ENCODE assay signal across 8 mouse cellular contexts in genomic region chr10:121689591-121690314, GRCm38 (mm10). TPM values are rescaled to one million over a fixed set of nuclear protein-coding genes. Genes with fewer than 3 reads are reported as not detected.
A peak's percentile ranks its signal among the peaks of the same experiment; 100 is the strongest.
DNase-seq lines count a peak whose midpoint lies in the region; ATAC-seq lines count a peak whose summit lies in the region.

No protein-coding gene starts in this region.

- H3K9ac ChIP-seq in embryonic facial prominence, embryonic 13.5 days = no peak overlapping the region
- no peak overlapping the region for H3K9ac ChIP-seq in midbrain, embryonic 14.5 days (replicated peaks; ENCODE audit: low read length)

- peaks cover 18% of the 10 kb centered on the region; the same call in 1 of the 2 replicates for H3K4me1 ChIP-seq in embryonic facial prominence, embryonic 13.5 days
- H3K4me1 ChIP-seq in limb, embryonic 10.5 days = peaks cover 22% of the 10 kb centered on the region
- H3K4me1 ChIP-seq in midbrain, embryonic 14.5 days (ENCODE audit: control insufficient read depth, insufficient read depth, low read length) = no peaks in the 10 kb centered on the region

- peak overlapping the region; percentile 7; the same call in 1 of the 2 replicates for H3K4me2 ChIP-seq in embryonic facial prominence, embryonic 13.5 days
- H3K4me2 ChIP-seq in midbrain, embryonic 14.5 days (ENCODE audit: low read length) = no peak overlapping the region

- H3K36me3 ChIP-seq in embryonic facial prominence, embryonic 13.5 days = no peaks in the 10 kb centered on the region
- H3K36me3 ChIP-seq in limb, embryonic 10.5 days = no peaks in the 10 kb centered on the region
- no peaks in the 10 kb centered on the region for H3K36me3 ChIP-seq in midbrain, embryonic 14.5 days (ENCODE audit: control insufficient read depth, insufficient read depth, low read length)
- no peaks in the 10 kb centered on the region for H3K36me3 ChIP-seq in splenic B cell, adult 2 months (ENCODE audit: control insufficient read depth, insufficient read depth, low read length, poor library complexity, severe bottlenecking)

- ATAC-seq in embryonic facial prominence, embryonic 13.5 days (ENCODE audit: insufficient number of reproducible peaks, insufficient read depth, low FRiP score, low TSS enrichment, low read depth) = no peak
- ATAC-seq in midbrain, embryonic 14.5 days (ENCODE audit: low FRiP score, low TSS enrichment) = peak; percentile 75

- H3K27ac ChIP-seq in embryonic facial prominence, embryonic 13.5 days = no peak overlapping the region
- no peak overlapping the region for H3K27ac ChIP-seq in limb, embryonic 10.5 days
- no peak overlapping the region for H3K27ac ChIP-seq in midbrain, embryonic 14.5 days (replicated peaks; ENCODE audit: low read depth, low read length)

- H3K9me3 ChIP-seq in embryonic facial prominence, embryonic 13.5 days = no peaks in the 10 kb centered on the region
- H3K9me3 ChIP-seq in limb, embryonic 10.5 days (replicated peaks) = no peaks in the 10 kb centered on the region
- no peaks in the 10 kb centered on the region for H3K9me3 ChIP-seq in midbrain, embryonic 14.5 days (ENCODE audit: control insufficient read depth, low read length)

- peak; percentile 63 for DNase-seq in A20 (ENCODE audit: low read depth, low spot score)
- DNase-seq in adrenal gland, postnatal 25 days = peak; percentile 54
- peak; percentile 65 for DNase-seq in heart, adult 8-10 months (ENCODE audit: low spot score)
- peak; percentile 64 to 79 for DNase-seq in kidney, adult 8-10 months
- peak; percentile 77 for DNase-seq in limb, embryonic 10.5 days (ENCODE audit: low spot score)
- peak; percentile 87 for DNase-seq in midbrain, embryonic 14.5 days
- DNase-seq in splenic B cell, adult 2 months (ENCODE audit: low read depth, low spot score) = peak; percentile 43

- WGBS in embryonic facial prominence, embryonic 13.5 days = 19% methylated on average over 15 of the region's 15 CpGs
- 22% methylated on average over 15 of the region's 15 CpGs for WGBS in limb, embryonic 10.5 days
- WGBS in midbrain, embryonic 14.5 days = 22% methylated on average over 15 of the region's 15 CpGs

- no peak overlapping the region for H3K4me3 ChIP-seq in embryonic facial prominence, embryonic 13.5 days
- no peak overlapping the region for H3K4me3 ChIP-seq in limb, embryonic 10.5 days
- H3K4me3 ChIP-seq in midbrain, embryonic 14.5 days (replicated peaks; ENCODE audit: low read depth, low read length) = no peak overlapping the region

- no peaks in the 10 kb centered on the region for H3K27me3 ChIP-seq in embryonic facial prominence, embryonic 13.5 days
- H3K27me3 ChIP-seq in limb, embryonic 10.5 days (ENCODE audit: low read depth, poor library complexity, severe bottlenecking) = no peaks in the 10 kb centered on the region
- no peaks in the 10 kb centered on the region for H3K27me3 ChIP-seq in midbrain, embryonic 14.5 days (ENCODE audit: control insufficient read depth, insufficient read depth, low read length)
- no peaks in the 10 kb centered on the region for H3K27me3 ChIP-seq in splenic B cell, adult 2 months (ENCODE audit: control insufficient read depth, insufficient read depth, low read length, poor library complexity, severe bottlenecking)

RNA-seq across cellular contexts. Expression of gene D930020B18Rik, which starts 48.4 kb away (rescaled TPM):
- not detected in 2 replicates for total RNA-seq in adrenal gland, postnatal 25 days (2021)
- 0.76 and 2.4 TPM in 2 replicates for polyA plus RNA-seq in embryonic facial prominence, embryonic 13.5 days (2015; fragmentation: Nextera tagmentation; extraction: Ambion mirVana)
- total RNA-seq in heart, adult 8-10 months (2022) = not detected
- 0.40 and 0.53 TPM in 2 replicates for polyA plus RNA-seq in limb, embryonic 10.5 days (2016; fragmentation: Nextera tagmentation; extraction: Ambion mirVana)
- 0.20 and 0.22 TPM in 2 replicates for polyA plus RNA-seq in midbrain, embryonic 14.5 days (2014; fragmentation: Nextera tagmentation; extraction: Ambion mirVana)

RNA-seq across cellular contexts. Expression of gene BC048403, which starts 50.0 kb away (rescaled TPM):
- total RNA-seq in adrenal gland, postnatal 25 days (2021) = 11.4 and 14.4 TPM in 2 replicates
- polyA plus RNA-seq in embryonic facial prominence, embryonic 13.5 days (2015; fragmentation: Nextera tagmentation; extraction: Ambion mirVana) = 3.1 and 3.2 TPM in 2 replicates
- 1 to 10 TPM; 1.5 to 2.0 (median 1.8) TPM for total RNA-seq in heart, adult 8-10 months (2022)
- 2.8 and 2.9 TPM in 2 replicates for polyA plus RNA-seq in limb, embryonic 10.5 days (2016; fragmentation: Nextera tagmentation; extraction: Ambion mirVana)
- polyA plus RNA-seq in midbrain, embryonic 14.5 days (2014; fragmentation: Nextera tagmentation; extraction: Ambion mirVana) = 2.1 and 2.6 TPM in 2 replicates
